Mouse (Mus musculus): Measurements from ENCODE around the gene Hist1h2bf. TPM values are rescaled to one million over a fixed set of nuclear protein-coding genes. Genes with fewer than 3 reads are reported as not detected.
"Not testable (repeated sequence)": the region's sequence is repeated elsewhere in the genome, so short reads cannot be mapped to it uniquely, and the experiment has no call there.

Hist1h2bf gene
- total RNA-seq, 2 experiments from 2014 or later: 47.0 to 49.6 TPM

- no peak for DNase-seq
- intact Hi-C loops (cut with DNase I; ENCODE audit: low total_unique reads): no loop called here
Observed at GRCm38 (mm10) chr13:23552962-23553361, 21.0 kb downstream of the Hist1h2bf start, which contains the start of gene Hist1h1d. Hist1h1d (plus strand) TSS chr13:23553262.

- intact Hi-C loops (cut with DNase I; ENCODE audit: low total_unique reads): no loop called here
- DNase-seq: no peak
Observed at GRCm38 (mm10) chr13:23551931-23552914, 21.8 kb downstream of the Hist1h2bf start.

- intact Hi-C loops (cut with DNase I; ENCODE audit: low total_unique reads): not testable (repeated sequence)
- DNase-seq: peak; percentile 63
Observed at GRCm38 (mm10) chr13:23551146-23551834, 22.7 kb downstream of the Hist1h2bf start, which contains the start of gene Hist1h4f. Hist1h4f (minus strand) TSS chr13:23551648.

- intact Hi-C loops (cut with DNase I; ENCODE audit: low total_unique reads): no loop called here
- no peak for DNase-seq
Observed at GRCm38 (mm10) chr13:23550761-23551145, 23.2 kb downstream of the Hist1h2bf start.

GRCm38 (mm10) chr13:23546694-23547093 lies 27.3 kb downstream of the Hist1h2bf start:
- intact Hi-C loops (cut with DNase I; ENCODE audit: low total_unique reads): no loop called here
- no peak for DNase-seq

- DNase-seq; intact Hi-C loops (cut with DNase I; ENCODE audit: low total_unique reads): not testable (repeated sequence)
Observed at GRCm38 (mm10) chr13:23544787-23545120, 29.2 kb downstream of the Hist1h2bf start.

GRCm38 (mm10) chr13:23543965-23544786 lies 29.8 kb downstream of the Hist1h2bf start, which contains the start of gene Hist1h3f:
Hist1h3f (plus strand) TSS chr13:23544052.
- peak; percentile 26 for DNase-seq
- intact Hi-C loops (cut with DNase I; ENCODE audit: low total_unique reads): no loop called here

GRCm38 (mm10) chr13:23542999-23543607 lies 30.9 kb downstream of the Hist1h2bf start, which contains the start of gene Hist1h2bh:
Hist1h2bh (minus strand) TSS chr13:23543392.
- intact Hi-C loops (cut with DNase I; ENCODE audit: low total_unique reads): not testable (repeated sequence)
- DNase-seq: peak; percentile 24

GRCm38 (mm10) chr13:23542225-23542980 lies 31.6 kb downstream of the Hist1h2bf start:
- DNase-seq; intact Hi-C loops (cut with DNase I; ENCODE audit: low total_unique reads): not testable (repeated sequence)

GRCm38 (mm10) chr13:23541497-23541896 lies 32.5 kb downstream of the Hist1h2bf start:
- intact Hi-C loops (cut with DNase I; ENCODE audit: low total_unique reads): no loop called here
- no peak for DNase-seq

GRCm38 (mm10) chr13:23539821-23540220 lies 34.2 kb downstream of the Hist1h2bf start:
- DNase-seq; intact Hi-C loops (cut with DNase I; ENCODE audit: low total_unique reads): not testable (repeated sequence)

GRCm38 (mm10) chr13:23538249-23538648 lies 35.7 kb downstream of the Hist1h2bf start:
- no peak for DNase-seq
- intact Hi-C loops (cut with DNase I; ENCODE audit: low total_unique reads): no loop called here

GRCm38 (mm10) chr13:23537006-23537710 lies 36.8 kb downstream of the Hist1h2bf start:
- intact Hi-C loops (cut with DNase I; ENCODE audit: low total_unique reads): no loop called here
- no peak for DNase-seq

- intact Hi-C loops (cut with DNase I; ENCODE audit: low total_unique reads): no loop called here
- DNase-seq: no peak
Observed at GRCm38 (mm10) chr13:23536076-23536822, 37.7 kb downstream of the Hist1h2bf start.

GRCm38 (mm10) chr13:23535137-23536075 lies 38.6 kb downstream of the Hist1h2bf start, which contains the start of gene Hist1h3g:
Hist1h3g (plus strand) TSS chr13:23535422.
- DNase-seq: peak; percentile 76
- intact Hi-C loops (cut with DNase I; ENCODE audit: low total_unique reads): not testable (repeated sequence)

Data from gastrocnemius, postnatal 14 days (tissue).